In genomic region chr4:106614180-106614797, GRCm38 (mm10) we compare ENCODE assay signal across 8 mouse cellular contexts. TPM values are rescaled to one million over a fixed set of nuclear protein-coding genes. Genes with fewer than 3 reads are reported as not detected.
DNase-seq lines count a peak whose midpoint lies in the region; ATAC-seq lines count a peak whose summit lies in the region.

No protein-coding gene starts in this region.

- 41% methylated on average over 7 of the region's 7 CpGs for WGBS in hindbrain, embryonic 16.5 days

- H3K27ac ChIP-seq in hindbrain, embryonic 16.5 days (ENCODE audit: low read depth, low read length): no peak overlapping the region

- peak; percentile 85 for ATAC-seq in hindbrain, embryonic 16.5 days

- peak; percentile 63 for DNase-seq in T-cell, adult 2 months (ENCODE audit: low spot score)
- DNase-seq in cerebellum, postnatal 25 days: peak; percentile 80 to 85
- DNase-seq in frontal cortex, postnatal 25 days (ENCODE audit: low spot score in 2 of 2): peak; percentile 65 to 77
- peak; percentile 55 for DNase-seq in left cerebral cortex, adult 11 months (ENCODE audit: low spot score)
- DNase-seq in lung, postnatal 36 days: peak; percentile 68
- peak; percentile 77 to 83 for DNase-seq in right cerebral cortex, adult 2 months (ENCODE audit: low spot score in 2 of 2)
- DNase-seq in urinary bladder, postnatal 4 days (ENCODE audit: low spot score in 2 of 2): peak; percentile 36 to 78

- H3K4me1 ChIP-seq in hindbrain, embryonic 16.5 days (ENCODE audit: control insufficient read depth, insufficient read depth, low read depth, low read length): peaks cover 13% of the 10 kb centered on the region

- no peaks in the 10 kb centered on the region for H3K27me3 ChIP-seq in hindbrain, embryonic 16.5 days (replicated peaks; ENCODE audit: control insufficient read depth, insufficient read depth, low read length)

- peak overlapping the region; percentile 33; the same call in 1 of the 2 replicates for H3K9ac ChIP-seq in hindbrain, embryonic 16.5 days (ENCODE audit: low read depth, low read length)

- H3K36me3 ChIP-seq in hindbrain, embryonic 16.5 days (ENCODE audit: control insufficient read depth, insufficient read depth, low read length): no peaks in the 10 kb centered on the region

- no peak overlapping the region for H3K4me3 ChIP-seq in hindbrain, embryonic 16.5 days (ENCODE audit: low read length)

- H3K4me2 ChIP-seq in hindbrain, embryonic 16.5 days (ENCODE audit: low read length): no peak overlapping the region

- H3K9me3 ChIP-seq in hindbrain, embryonic 16.5 days (ENCODE audit: control insufficient read depth, low read length): no peaks in the 10 kb centered on the region

RNA-seq across cellular contexts. Expression of gene Lexm, which starts 2.8 kb away (rescaled TPM):
- polyA plus RNA-seq in hindbrain, embryonic 16.5 days (2015; fragmentation: Nextera tagmentation; extraction: Ambion mirVana): 0.17 TPM in 1 of 2 replicates, not detected in the other

RNA-seq across cellular contexts. Expression of gene Ttc22, which starts 7.9 kb away (rescaled TPM):
- 1.5 and 1.6 TPM in 2 replicates for polyA plus RNA-seq in hindbrain, embryonic 16.5 days (2015; fragmentation: Nextera tagmentation; extraction: Ambion mirVana)

RNA-seq across cellular contexts. Expression of gene Pars2, which starts 36.6 kb away (rescaled TPM):
- 9.3 and 10.8 TPM in 2 replicates for polyA plus RNA-seq in hindbrain, embryonic 16.5 days (2015; fragmentation: Nextera tagmentation; extraction: Ambion mirVana)

RNA-seq across cellular contexts. Expression of gene Dhcr24, which starts 53.5 kb away (rescaled TPM):
- polyA plus RNA-seq in hindbrain, embryonic 16.5 days (2015; fragmentation: Nextera tagmentation; extraction: Ambion mirVana): 4.0 and 5.3 TPM in 2 replicates
